Mouse (Mus musculus): ENCODE measurements around the gene Col25a1. TPM values are rescaled to one million over a fixed set of nuclear protein-coding genes. Genes with fewer than 3 reads are reported as not detected.

The Col25a1 gene
- total RNA-seq (2021) = under 1 TPM; 0.22 to 0.28 TPM
- long read RNA-seq, experiment 1 = 0 reads
- long read RNA-seq, experiment 2 = 0 reads

DNA sequence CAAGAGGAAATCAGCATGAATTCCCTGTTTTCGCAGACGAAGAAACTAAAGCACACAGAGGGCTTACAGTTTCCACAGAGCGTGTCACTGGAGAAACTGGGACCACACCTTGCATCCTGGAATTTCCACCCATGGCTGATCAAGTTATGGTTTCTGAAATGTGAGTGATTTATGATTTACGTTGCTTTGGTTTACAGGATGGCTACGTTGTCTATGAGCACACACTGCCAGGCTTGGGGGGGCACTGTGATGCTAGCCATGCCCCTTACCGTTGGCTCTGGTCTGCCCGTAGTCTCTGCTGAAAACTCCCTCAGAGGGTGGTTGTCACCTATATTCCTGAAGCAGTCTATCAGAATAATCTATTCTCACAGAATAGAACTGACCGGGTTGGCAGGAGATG lies at the start of gene Col25a1:
TSS of gene Col25a1 (plus strand) at position 301 of the 400 bp plus-strand sequence.
- DNase-seq = no peak
- intact Hi-C loops (cut with DNase I) = no loop called here

DNA sequence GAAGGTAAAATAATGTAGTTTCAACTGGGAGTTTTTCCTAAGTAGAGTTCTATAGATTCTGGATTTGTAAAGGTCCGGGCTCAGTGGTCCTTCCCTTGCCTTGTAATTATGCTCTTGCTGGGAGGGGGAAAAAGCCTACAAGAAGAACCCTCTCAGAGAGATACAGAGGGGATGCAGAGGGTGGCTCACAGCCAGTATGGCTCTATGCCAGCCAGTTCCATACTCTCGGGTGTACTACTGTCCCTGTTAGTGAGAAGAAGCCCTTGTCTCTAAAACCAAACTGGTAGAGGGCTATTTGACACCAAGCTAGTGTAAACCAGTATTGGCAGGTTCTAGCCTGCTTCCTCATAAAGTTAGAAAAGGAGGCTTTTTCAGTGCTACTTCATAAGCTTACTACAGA lies 48.0 kb upstream of the Col25a1 start:
- no peak for DNase-seq
- intact Hi-C loops (cut with DNase I) = no loop called here

DNA sequence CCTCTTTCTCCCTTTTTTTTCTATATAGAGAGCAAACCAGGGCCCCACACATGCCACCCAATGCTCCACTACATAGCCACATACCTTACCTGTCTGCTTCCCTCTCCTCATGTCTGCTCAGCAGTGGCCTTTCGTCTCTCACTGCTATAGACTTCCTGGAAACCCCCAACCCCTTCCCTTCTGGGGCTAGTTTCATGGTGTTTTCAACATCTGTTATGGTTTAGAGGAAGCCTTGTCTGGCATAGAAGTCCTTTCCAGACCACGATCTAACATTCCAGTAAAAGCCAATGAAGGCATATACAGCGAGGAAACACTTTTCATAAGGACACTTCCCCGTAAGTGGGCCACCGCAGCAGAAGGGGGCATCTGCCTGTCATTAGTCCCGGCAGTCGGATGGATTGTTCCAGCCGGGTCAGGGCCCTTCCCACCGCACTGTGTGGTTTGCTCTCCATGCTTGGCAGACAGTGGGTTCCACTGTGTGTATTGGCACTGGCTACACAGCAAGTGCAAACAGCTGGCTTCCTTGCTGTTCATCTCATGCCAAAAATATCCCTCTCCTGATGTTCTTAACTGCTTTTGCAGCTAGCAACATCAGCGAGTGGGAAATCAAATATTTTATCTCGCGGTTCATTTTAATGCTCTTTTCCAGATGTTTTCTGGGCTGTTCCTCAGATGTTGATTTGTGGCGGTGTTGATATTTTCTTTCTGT lies 44.8 kb upstream of the Col25a1 start:
- intact Hi-C loops (cut with DNase I) = no loop called here
- DNase-seq = peak in 1 of 2 experiments; percentile 19

- intact Hi-C loops (cut with DNase I) = no loop called here
- no peak for DNase-seq
Observed at GRCm38 (mm10) chr3:130087466-130087865, 43.8 kb upstream of the Col25a1 start.

DNA sequence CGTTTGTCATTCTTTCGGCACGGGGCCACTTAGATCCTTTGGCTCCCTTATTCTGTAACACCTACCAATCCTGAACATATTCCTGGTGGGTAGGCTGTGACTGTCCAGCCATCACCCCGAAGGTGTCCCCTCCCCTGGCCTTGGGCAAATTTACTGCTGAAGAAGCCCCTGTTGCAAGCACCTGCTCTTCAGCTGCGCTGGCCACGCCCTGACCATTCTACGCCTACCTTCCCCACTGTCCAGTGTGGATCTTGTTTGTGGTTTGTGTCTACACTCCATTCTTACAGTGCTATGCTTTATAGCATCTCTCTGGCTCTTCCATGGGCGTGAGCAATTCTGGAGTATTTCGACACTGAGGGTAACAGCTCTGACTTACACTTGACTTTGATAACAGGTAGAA lies 42.6 kb upstream of the Col25a1 start:
- no peak for DNase-seq
- intact Hi-C loops (cut with DNase I) = no loop called here

DNA sequence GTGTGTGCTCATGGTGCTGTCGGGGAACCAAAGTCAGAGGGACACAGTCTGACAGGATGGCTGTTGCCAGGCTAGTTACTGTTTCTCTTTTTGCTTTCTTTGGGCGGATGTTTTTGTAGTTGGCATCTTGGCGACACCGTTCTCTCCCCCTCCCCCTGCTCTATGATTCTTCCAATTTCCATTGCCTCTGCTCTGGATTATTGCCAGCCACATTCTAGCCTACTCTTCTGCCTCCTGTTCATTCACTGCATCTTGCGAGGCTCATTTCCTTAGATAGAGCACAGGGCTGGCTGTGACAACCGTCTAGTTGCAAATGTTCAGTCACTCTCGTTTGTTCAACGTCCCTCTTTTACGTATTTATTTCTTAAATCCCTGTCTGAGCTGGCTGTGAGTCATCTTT lies 40.8 kb upstream of the Col25a1 start:
- DNase-seq = no peak
- intact Hi-C loops (cut with DNase I) = no loop called here

DNA sequence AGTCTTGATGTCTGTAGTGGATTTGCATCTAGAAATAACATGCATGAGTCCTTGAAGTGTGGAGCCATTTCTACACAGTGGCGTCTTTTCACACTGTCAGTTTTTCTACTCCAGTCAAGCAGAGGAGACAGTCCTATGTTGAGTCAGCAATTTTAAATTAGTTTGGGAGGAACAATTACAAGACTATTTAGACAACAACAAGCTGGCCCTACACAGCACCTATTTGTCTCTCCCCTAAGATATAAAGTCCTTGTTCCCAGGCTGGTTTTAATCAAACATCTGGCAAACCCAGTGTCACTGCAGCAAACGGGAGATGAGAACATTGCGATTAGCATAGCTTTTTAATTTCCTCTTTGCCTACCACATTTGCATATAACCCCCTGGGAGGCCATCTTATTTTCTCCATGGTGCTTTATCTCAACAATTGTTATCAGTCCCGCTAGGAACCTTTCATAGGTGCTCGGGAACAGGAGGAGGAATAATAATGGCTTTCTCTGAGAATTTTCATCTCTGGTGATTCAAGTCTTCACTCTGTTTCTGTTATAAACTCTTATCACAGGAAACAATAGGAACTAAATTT lies 37.1 kb upstream of the Col25a1 start:
- no peak for DNase-seq
- intact Hi-C loops (cut with DNase I) = no loop called here

- intact Hi-C loops (cut with DNase I) = loop anchor here (5.0 kb wide), 1 partner anchor 482 kb away; no protein-coding TSS in a partner anchor
- no peak for DNase-seq
Observed at GRCm38 (mm10) chr3:130095160-130095781, 36.0 kb upstream of the Col25a1 start.

DNA sequence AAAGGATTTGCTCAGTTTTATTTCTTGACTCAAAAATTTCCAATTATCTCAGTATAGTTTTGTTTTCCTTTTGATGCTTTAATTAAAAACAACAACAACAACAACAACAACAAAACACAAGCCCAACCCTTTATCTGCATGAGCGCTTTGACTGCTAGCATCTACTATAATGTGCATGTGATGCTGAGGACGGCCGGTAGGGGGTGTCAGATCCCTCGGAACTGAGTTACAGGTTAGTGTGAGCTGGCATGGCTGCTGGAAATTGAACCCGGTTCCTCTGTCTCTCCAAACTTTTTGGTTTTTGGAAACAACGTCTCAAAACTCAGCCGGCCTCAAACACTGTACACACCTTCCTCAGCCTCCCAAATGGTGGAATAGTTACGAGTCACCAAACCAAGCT lies 27.8 kb upstream of the Col25a1 start:
- DNase-seq = no peak
- intact Hi-C loops (cut with DNase I) = no loop called here

DNA sequence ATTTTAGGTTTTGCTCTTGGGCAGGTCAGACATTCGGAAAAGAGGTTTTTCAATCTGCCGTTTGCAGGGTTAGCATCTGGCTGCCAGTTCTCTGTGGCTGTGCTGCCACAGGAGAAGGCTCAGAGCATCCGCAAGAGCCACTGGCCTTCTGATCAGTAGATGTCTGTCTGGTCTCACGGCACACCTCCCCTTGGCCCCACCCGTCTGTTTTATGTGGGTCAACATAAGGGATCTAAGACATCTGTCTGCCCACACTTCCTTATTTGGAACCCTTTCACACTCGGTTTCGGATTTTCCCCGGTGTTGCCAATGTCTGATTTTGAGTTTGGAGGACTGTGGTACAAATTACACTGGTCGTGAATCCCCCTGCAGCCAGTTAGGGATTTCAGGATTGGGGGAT lies 26.8 kb upstream of the Col25a1 start:
- intact Hi-C loops (cut with DNase I) = no loop called here
- DNase-seq = no peak

DNA sequence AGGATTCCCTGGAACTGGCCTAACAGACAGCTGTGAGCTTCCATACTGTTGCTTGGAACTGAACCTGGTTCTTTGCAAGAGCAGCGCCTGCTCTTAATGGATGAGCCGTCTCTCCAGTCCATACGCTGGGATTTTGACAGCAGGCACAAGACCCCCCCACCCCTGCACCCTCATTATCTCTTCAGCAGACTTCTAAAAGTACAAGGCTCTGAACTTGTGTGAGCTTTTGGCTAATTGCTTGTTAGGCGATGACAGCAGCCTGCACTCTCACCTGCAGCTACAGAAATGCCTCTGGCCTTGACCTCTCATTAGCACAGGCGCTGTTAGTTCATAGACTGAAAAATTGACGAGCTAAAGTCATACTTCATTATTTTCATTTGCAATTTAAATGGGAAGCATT lies 14.4 kb upstream of the Col25a1 start:
- no peak for DNase-seq
- intact Hi-C loops (cut with DNase I) = no loop called here

- no peak for DNase-seq
- intact Hi-C loops (cut with DNase I) = no loop called here
Observed at GRCm38 (mm10) chr3:130127840-130128239, 3.5 kb upstream of the Col25a1 start.

- intact Hi-C loops (cut with DNase I) = no loop called here
- no peak for DNase-seq
Observed at GRCm38 (mm10) chr3:130128564-130128963, 2.7 kb upstream of the Col25a1 start.

- intact Hi-C loops (cut with DNase I) = no loop called here
- no peak for DNase-seq
Observed at GRCm38 (mm10) chr3:130129635-130130206, 1.6 kb upstream of the Col25a1 start.

GRCm38 (mm10) chr3:130137204-130137603 lies 5.9 kb downstream of the Col25a1 start:
- intact Hi-C loops (cut with DNase I) = no loop called here
- DNase-seq = no peak

DNA sequence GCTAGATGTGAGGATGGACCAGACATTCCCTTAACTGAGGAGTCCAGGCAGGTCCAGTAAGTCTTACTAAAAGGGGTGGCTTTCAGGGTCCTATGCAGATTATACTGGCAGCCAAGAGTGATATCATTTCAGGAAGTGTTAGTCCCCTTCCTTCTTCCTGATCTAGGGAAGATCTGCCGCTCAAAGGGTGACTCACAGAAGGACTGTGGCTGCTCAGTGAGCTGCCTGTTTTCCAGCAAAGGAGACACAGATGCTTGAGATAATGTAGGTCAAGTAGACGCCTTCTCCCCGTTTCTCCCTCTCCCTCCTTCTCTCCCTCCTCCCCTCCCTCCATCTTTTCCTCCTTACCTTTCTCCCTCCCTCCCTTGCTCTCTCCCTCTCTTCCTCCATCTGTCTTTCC lies 6.3 kb downstream of the Col25a1 start:
- no peak for DNase-seq
- intact Hi-C loops (cut with DNase I) = no loop called here

DNA sequence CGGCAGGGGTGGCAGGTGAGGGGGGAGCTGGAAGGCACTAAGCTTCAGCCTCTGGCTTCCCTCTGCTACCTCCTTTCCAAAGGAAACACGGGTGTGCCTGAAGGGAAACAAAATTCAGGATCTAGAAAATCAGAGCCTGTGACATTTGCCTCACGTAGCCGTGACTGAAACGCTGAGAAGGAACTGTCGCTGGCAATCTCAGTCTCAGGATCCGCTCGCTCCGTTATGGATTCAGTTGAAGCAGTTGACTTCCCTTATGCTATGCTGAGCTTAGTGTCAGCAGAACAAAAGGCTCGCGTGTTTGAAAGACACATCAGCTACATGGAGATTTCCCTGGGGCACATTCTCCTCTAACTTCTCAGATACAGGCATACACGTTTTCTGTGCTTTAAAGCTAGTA lies 14.6 kb downstream of the Col25a1 start:
- intact Hi-C loops (cut with DNase I) = no loop called here
- no peak for DNase-seq

DNA sequence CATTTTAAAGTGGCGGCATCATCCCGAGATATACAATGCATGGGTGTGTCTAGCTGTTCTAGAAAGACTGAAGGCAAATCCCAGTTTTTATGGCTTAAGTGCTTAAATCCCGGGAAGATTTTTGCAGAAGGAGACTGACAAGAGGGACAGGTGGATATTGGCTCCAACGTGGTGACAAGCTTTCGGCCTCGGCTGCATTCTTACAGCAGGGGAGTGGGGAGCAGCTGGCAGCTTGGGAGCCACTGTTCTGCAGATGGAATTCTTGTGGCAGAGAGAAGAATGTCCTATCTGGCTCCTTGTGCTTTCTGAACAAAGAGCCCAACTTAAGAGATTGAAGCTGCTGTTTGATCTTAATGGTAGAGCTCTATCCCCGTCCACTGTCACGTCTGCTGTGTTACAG lies 16.5 kb downstream of the Col25a1 start:
- no peak for DNase-seq
- intact Hi-C loops (cut with DNase I) = no loop called here

- intact Hi-C loops (cut with DNase I) = no loop called here
- DNase-seq = no peak
Observed at GRCm38 (mm10) chr3:130149180-130149579, 17.9 kb downstream of the Col25a1 start.

DNA sequence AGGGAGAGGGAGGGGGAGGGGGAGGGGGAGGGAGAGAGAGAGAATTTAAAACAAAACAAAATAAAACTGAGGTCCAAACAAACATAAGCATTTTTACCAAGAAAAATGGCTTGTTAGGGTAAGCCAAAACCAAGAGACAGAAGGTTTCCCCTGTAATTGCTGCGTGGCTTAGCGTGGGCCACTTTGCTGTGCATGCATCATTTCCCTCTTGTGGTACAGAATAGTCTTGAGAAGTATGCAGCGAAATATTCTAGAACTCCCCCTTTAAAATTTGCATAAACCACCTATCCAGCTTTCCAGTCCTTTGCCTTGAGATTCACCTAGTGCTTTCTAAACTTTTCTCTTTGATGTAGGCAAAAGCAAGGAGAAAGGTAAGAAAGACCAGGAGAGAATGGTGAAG lies 21.8 kb downstream of the Col25a1 start:
- intact Hi-C loops (cut with DNase I) = no loop called here
- no peak for DNase-seq

DNA sequence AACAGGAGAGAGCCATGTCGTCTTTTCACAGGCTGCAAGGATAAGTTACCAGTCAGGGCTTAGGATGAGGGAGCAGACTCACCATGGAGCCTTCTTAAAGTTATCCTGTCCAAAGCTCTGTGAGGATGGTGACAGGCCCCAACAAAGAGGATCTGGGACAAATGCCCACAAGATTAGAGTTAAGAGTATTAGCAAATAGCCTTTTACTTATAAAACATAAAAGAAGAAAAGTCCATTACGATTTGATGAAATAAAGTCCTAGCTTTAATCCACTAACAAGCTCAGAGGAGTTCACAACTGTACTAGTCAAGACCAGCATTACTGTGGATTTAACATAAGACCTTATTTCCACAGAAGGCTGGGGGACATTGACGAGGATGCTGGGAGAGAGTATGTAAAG lies 26.2 kb downstream of the Col25a1 start:
- no peak for DNase-seq
- intact Hi-C loops (cut with DNase I) = no loop called here

GRCm38 (mm10) chr3:130159906-130160305 lies 28.6 kb downstream of the Col25a1 start:
- intact Hi-C loops (cut with DNase I) = no loop called here
- no peak for DNase-seq

Measured in gastrocnemius, postnatal 36 days (tissue).